In the genomic region with DNA sequence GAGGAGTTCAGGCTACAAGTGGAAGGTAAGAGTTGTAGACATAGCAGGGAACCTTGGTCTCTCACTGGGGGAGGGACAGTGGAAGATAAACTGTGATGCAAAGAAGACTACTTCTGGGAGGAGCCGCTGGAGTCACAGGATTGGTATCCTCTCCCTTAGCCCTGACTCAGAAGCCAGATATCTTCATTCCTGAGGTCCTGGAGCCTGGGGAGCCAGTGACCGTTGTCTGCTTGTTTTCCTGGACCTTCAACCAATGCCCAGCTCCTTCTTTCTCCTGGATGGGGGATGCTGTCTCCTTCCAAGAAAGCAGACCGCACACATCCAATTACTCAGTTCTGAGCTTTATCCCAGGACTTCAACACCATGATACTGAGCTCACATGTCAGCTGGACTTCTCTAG, we compare ENCODE assay signal across 2 mouse cellular contexts.
TF ChIP-seq lines count a peak whose summit lies in the region.

No protein-coding gene starts in this region.

TF ChIP-seq in CH12.LX, 34 proteins besides CTCF, POLR2A, EP300 and RAD21:
- TF ChIP-seq HCFC1 (IDR thresholded peaks at IDR 0.05; ENCODE audit: low read depth, low read length) (no peak), ZMIZ1 (IDR thresholded peaks at IDR 0.05; ENCODE audit: low read depth, low read length) (no peak)

TF ChIP-seq in myocyte, 11 proteins besides CTCF, POLR2A, EP300 and RAD21:
- TF ChIP-seq USF1 (IDR thresholded peaks at IDR 0.05; ENCODE audit: low read depth) (no peak), TCF3 (IDR thresholded peaks at IDR 0.05; ENCODE audit: insufficient read length, low read depth) (no peak), TCF12 (IDR thresholded peaks at IDR 0.05; ENCODE audit: insufficient read depth, poor library complexity, severe bottlenecking) (no peak), E2F4 (IDR thresholded peaks at IDR 0.05; ENCODE audit: insufficient read depth) (no peak), REST (IDR thresholded peaks at IDR 0.05; ENCODE audit: insufficient read depth, insufficient read length) (no peak), SRF (IDR thresholded peaks at IDR 0.05; ENCODE audit: control insufficient read depth, insufficient read length, low read depth) (no peak), MYOD1 (IDR thresholded peaks at IDR 0.05; ENCODE audit: control insufficient read depth in 1 of 3, insufficient read length in 2 of 3, low read depth in 2 of 3) (no peak), MYOG (IDR thresholded peaks at IDR 0.05; ENCODE audit: control insufficient read depth in 1 of 3, insufficient read depth in 1 of 3, insufficient read length in 2 of 3, low read depth in 2 of 3) (no peak), POLR2AphosphoS2 (IDR thresholded peaks at IDR 0.05; ENCODE audit: insufficient read length, low read depth) (no peak), CEBPB (IDR thresholded peaks at IDR 0.05; ENCODE audit: insufficient read depth, poor library complexity, severe bottlenecking) (no peak), MAX (IDR thresholded peaks at IDR 0.05; ENCODE audit: low read depth) (no peak)
